Mouse (Mus musculus): ENCODE data around the gene Klhdc8b.

Klhdc8b gene

DNA sequence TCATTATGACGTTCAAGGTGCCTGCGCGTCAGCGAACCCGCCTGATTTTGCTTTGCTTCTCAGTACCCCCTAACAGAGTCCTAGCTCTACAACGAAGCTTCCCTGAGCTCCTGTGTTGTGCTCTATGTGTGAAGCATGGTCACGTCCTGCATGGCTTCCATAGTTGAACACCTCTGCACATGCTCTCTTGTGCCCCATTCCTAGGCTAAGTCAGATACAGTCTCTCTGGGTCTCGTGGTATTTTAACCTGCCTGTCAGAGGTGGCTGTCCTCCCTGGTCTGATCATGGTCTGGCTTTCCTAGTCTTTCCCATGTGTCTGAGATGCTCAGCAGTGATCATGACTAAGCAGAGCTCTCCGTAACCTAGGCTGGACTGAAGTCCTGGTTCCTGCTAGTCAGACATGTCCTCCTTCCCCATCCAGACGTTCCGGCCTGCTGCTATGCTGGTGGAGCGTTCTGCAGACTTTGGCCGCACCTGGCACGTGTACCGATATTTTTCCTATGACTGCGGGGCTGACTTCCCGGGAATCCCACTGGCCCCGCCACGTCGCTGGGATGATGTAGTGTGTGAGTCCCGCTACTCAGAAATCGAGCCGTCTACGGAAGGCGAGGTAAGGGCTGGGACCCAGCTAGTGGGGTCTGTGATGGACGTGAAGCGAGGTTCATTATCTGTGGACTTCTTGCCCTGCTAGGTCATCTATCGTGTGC, 19.6 kb upstream of the Klhdc8b start:
- DNase-seq = no peak

DNA sequence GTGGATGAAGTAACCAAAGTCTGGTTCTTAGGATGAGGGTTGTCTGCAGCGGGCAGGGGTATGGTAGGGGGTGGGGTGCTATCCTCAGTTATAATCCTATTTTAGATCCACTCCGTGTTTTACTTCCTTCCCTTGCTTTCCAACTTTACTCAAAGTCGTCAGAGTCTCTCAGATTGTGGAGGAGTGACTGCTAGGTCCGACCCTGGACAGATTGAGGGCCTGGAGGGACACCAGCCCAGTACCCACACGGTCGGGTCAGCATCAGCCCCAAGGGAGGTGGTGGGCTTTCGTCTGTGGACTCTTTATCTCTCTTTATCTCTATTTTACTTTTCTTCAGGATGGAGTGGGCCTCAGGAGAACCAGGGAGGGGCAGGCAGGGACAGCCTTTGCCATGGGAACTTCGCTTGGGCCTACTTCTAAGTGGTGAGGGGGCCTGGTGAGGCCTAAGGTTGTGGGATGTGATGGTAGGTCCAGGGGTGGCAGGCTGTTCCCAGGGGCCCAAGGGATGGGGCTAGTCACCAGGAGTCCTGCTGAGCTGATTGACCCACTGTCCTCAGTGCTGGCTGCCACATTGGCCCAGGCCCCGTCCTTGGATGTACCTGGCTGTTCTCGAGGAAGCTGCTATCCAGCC, 18.5 kb upstream of the Klhdc8b start, which contains the start of gene Lamb2:
TSS of gene Lamb2 (plus strand) at position 16 of the 631 bp plus-strand sequence.
- peak; percentile 73 for DNase-seq

DNA sequence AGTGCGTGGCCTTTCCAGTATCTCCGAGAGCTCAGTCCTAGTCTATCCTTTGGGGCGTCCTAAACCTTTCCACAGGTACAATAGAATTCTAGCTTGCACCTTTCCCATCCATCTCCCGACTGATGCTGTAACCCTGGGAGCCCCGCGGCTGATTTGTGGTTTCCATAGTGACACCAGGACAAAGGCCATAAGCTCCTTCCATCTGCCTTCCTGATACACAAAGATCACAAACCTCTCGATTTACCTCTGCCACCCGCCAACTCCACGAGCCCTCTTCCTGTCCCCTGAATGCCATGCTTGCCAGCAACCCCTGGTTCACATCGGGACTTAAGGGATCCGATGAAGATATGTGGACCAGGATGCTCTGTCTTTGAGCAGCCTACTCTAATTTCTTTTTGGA, 17.9 kb upstream of the Klhdc8b start:
- no peak for DNase-seq

DNA sequence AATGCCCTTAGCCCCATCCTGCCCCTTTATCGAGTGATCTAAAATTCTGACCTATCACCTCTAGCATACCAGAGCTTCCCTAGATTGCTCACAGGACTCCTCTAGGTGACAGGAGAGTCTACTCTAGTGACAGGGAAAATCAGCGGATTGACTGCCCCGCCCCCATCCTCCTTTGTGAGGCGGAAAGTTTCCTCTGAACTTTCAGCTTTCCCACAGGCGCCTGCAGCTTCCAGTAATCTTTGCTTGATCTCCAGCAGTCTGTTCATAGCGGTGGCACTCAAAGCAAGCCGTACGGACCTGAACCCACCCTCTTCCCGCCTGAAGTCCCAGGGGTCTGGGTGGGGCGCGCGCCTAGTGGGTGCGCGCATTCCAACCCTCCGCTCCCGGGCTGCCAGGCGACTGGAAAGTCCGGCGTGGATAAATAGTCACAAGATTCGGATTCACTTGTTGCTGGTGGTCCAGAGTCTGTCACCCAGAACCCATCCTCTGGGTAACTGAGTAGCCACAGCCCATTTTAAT, 17.3 kb upstream of the Klhdc8b start:
- peak; percentile 88 for DNase-seq

DNA sequence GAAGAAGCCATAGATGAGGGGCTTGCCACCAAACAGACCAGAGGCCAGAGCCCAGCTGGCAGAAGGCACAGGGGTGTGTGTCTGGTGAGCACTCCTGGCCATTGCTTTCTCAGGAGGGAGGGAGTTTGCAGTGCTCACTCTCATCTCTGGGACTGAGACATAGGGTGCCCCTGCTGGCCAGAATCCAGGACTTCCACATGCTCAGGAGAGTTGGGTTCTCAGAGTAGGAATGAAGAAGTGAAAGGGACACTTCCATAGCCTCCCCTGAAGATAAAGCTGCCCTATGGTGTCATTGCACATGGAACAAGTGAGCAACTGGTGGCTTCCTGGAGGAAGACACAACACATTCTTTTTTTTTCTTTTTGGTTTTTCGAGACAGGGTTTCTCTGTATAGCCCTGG, 13.1 kb upstream of the Klhdc8b start:
- no peak for DNase-seq

DNA sequence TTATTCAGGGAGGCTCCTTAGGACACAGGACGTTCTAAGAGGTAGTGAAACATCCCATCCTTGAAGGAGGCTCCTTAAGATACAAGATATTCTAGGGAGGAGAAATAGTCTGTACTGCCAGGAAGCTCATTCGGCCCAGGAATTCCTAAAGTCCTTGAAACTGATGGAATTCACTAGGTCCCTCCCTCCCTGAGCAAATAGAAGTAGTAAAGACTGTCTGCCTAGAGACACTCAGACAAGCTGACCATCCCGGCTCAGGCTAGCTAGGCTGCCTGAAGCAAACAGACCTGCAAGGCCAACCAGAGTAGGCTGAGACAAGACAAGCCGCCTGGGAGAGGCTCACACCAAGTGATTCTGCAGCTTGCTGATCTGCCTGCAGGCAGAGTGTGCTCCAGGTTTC, 8.5 kb upstream of the Klhdc8b start:
- DNase-seq = no peak

DNA sequence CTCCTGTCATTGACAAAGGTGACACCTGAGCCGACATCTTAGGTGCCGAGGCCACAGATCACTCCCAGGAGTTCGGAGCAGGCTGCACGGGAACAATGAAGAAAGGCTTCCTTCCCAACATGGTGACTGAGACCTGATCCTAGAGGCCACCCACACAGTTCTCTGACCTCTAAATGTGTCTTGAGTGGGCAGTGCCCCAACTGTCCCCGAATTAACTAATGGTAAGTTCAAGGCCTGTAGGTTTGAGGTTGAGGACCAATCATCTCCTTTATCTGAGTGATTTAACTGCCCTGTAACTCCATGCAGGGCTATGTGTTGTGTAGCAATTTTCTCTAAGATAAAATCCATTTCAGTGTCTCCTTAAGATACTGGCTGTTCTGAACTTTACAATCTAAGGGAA, 8.0 kb upstream of the Klhdc8b start:
- no peak for DNase-seq

DNA sequence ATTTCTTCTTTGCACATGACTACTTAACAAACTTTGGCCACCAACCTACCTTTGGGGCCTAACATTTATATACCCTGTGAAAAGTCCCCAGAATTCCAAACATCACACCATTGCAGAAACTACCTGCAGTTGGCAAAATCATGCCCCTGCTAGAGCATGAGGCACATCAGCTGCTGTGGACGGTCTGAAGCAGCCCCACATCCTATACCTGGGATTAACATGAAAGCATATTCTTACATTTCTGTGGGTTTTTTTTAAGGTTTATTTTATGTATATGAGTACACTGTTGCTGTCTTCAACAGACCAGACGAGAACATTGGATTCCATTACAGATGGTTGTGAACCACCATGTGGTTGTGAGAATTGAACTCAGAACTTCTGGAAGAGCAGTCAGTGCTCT, 4.8 kb upstream of the Klhdc8b start:
- DNase-seq = no peak

DNA sequence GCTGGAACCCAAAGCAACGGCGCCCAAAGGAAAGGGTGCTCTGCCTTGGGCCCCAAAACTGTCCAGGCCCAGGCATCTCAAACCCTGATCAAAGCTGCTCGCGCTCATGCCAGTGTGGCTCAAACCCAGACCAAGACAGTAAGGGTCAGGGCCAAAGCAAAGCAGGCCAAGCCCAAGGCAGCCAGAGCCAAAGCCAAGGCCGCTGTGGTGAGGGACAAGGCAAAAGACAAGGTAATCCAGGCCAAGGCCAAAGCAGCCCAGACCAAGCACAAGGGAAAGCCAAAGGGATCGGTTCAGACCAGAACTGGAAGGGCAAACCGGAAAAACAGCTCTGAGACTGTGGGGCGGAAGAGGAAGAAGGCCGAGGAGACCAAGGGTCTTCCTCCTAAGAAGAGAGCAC, 2.3 kb upstream of the Klhdc8b start:
- DNase-seq = no peak

DNA sequence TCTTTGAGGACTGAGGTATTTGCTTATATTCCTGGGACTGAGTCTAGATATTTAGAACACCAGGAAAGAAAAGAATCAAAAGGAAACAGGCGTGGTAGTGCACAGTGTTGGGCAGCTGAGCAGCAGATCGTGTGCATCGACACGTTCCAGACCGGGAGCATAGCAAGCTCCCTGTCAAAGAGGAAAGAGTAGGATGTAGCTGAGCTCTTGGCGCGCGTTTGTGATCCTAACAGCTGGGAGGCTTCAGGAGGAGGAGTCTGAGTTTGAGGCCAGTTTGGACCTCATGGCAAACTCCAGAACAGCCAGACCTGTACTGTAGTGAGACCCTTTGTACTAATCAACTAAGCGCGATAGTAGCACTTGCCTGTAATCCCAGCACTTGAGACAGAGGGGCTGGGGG, 811 bp upstream of the Klhdc8b start:
- DNase-seq = peak; percentile 56

DNA sequence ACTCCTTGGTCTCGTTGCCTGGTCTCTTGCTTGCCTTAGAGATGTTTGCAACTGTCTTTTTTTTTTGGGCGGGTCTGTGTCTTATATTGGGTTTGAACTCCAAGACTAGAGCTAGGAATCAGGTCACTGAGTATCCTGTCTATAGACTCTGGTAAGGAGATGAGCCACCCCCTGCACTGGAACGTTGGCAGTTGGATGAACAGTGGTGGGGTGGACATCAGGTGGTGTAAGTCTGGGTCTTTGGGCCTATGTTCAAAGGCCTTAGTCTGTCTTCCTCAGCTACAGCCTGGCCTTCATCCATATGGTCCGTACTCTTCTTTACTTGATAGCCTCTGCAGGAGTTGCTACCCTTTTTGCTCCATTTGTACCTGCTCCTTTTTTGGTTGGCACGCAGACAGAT, 294 bp upstream of the Klhdc8b start:
- DNase-seq = no peak

DNA sequence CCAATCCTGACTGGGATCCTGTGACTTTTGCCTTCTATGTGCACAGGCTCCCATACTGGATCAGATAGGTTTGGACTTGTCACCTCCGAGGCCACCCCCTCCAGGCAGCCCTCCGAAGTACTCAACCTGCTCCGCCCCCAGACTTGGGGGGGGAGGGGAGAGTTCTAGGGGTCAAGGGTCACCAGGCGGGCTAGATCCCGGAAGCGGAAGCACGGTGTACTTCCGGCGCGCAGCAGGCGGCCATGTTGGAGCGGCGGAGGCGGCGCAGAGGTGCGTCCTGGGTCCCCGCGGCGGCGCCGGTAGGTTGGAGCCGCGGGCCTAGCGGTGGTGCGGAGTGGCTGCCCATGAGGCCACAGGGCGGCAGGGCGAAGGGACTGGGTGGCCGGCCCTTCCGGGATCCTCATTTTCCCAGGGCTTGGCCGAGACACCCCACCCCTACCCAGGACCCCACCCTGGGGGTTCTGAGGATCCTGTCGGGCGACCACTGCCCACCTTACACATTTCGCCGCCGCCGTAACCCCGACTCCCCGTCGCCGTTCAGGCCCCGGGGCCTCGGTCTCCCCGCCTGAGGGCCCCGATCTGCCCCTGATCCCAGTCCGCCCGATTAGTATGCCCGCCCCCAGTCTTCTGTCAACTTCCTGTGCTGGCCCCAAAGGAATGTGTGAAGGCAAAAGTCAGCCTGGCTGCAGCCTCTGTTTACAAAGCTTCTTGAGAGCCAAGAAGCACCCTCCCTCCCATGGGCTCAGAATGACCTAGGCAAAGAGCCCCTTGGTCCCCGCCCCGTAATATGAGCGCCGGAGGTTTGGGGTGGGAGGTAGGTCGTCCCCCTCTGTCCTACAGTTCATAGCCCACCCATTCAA, 832 bp downstream of the Klhdc8b start, which contains the start of gene Ccdc71:
TSS of gene Ccdc71 (plus strand) at position 209 of the 860 bp plus-strand sequence.
- peak; percentile 90 for DNase-seq

DNA sequence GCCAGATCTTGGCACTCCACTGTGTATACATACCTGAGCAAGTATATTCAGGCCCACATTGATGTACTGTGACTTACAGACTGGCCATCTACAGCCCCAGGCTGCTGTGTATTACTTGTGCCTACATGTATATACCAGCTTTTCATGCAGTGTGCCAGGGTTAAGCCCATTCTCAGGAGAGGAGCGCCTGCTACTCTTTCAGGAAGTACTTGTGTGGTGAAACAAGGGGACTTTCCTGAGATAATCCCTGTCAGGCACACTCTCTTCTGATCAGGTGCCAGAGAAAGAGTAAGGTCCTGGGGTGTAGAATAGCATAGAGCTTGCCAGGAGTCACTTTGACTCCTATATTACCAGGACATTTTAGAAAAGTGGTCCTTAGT, 1.5 kb downstream of the Klhdc8b start:
- peak; percentile 26 for DNase-seq

DNA sequence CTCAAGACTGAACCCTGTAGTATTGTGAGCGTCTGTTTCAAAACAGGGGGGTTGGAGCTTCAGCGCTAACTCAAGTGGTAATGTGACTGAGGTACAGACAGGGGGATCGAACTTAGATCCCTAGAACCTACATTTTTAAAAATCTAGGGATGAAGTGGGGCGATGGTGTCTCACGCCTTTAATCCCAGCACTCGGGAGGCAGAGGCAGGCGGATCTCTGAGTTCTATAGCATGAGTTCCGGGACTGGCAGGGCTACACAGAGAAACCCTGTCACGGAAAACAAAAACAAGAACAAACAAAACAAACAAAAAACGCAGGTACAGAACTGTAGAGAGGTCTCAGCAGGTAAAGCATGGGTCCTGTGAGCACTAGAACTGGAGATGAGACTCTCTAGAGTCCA, 4.4 kb downstream of the Klhdc8b start:
- DNase-seq = no peak

DNA sequence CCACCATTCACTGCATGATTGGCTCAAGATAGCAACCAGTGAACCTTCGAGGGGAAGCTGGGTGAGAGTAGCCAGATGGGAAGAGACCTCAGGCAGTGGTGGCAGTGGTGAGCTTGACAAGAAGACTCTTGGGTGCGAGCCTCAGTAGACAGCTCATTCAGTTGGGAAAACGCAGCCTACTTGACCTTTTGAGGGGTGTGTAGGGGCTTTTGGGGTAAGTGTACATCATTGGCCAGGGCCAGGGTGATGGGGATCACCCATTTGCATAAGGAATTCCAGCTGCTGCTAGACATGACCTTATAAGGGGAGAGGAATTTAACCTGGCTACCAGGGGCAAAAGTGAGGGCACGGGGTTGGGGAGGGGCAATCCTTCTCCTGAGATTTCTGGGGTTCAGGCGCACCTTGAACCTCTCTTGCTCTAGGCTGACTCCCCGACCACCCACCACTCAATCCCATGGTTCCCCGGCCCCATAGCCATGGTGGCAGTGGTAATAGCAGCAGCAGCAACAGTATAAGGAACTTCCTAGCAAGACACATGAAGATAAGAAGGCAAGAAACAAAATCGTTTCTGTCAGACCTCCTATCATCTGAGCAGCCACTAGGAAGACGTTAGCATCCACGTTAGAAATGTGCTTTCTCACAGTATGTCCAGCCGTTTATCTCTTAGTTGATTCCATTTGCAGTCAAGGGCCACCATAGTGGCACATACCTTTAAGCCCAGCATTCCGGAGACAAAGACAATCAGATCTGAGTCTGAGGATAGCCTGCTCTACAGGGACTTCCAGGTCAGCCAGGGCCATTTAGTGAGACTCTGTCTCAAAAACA, 5.4 kb downstream of the Klhdc8b start:
- DNase-seq = no peak

DNA sequence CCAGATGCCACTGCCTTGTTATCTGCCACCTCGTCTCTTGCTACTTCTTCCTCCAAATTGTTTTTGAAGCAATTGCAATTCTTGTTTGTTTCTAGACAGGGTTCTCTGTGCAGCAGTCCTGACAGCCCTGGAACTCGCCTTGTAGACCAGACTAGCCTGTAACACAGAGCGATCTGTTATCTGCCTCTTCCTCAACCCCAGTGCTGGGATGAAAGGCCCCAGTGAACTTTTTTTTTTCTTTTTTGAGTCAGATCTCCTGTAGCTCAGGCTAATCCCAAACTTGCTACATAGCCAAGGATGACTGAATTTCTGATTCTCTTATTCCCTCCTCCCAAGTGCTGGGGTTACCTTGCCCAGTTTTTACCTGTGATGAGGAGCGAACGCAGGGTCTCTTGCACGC, 7.0 kb downstream of the Klhdc8b start:
- no peak for DNase-seq

DNA sequence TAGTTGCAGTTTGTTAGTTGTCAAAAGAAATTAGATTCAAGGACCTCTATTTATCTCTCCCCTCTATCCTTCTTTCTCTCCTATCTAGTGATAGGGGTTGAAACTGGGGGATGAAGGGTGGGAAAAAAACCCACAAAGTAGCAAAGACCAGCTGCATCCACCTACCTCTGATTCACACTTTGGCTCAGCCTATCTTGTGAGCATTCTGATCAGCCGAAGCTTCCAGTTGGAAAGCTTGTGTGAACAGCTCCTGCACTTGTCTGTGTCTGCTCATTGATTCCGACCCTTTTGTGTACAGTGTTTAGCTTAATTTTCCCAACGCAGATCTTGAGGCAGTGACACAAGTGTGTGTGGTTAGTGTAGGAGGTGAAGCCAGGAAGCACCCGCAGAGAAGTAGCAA, 7.9 kb downstream of the Klhdc8b start:
- no peak for DNase-seq

DNA sequence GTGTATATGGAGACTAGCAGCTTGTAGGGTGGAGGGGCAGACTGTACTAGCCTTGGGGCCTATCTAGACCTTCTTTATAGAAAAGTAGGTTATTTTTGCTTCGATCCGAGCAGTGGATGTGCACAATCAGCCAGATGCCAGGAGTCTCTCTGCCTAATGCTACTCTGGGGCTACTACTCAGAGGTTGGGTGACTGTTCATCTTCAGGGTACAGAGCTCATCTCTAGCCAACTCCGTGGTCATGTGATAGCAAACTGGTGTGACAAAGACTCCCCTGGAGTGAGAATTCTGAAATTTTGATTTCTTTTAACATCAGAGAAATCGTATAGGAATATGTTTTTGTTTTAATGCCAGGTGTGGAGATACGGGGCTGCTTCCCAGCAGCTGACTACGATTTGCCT, 8.5 kb downstream of the Klhdc8b start:
- no peak for DNase-seq

DNA sequence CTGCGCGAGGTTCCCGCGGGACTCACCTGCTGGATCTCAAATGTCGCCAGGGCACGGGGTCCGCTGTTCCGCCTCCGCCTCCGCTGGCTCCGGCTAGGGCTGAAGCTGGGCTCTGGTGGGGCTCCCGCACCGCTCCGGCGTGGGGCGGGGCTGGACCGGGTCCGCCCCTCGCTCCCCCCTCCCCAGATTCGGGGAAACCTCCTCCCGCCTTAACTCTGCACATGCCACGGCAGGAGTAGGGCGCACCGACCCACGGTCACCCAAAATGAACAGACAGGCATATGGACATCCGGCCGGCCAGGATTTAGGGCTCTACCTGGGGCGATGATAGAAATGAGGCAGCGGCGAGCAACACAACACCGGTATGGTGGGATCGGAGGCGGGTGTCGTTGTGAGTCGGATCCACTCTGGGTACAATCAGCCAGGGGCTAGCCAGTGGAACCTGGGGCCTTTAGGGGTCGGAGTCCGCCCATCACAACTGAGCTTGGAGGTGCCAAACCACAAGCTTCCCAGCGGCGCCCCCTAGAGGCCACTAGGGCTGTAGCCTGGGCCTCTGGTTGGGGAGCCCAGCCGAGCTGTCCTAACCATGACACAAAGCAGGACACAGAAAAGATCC, 9.0 kb downstream of the Klhdc8b start:
- DNase-seq = peak; percentile 90

DNA sequence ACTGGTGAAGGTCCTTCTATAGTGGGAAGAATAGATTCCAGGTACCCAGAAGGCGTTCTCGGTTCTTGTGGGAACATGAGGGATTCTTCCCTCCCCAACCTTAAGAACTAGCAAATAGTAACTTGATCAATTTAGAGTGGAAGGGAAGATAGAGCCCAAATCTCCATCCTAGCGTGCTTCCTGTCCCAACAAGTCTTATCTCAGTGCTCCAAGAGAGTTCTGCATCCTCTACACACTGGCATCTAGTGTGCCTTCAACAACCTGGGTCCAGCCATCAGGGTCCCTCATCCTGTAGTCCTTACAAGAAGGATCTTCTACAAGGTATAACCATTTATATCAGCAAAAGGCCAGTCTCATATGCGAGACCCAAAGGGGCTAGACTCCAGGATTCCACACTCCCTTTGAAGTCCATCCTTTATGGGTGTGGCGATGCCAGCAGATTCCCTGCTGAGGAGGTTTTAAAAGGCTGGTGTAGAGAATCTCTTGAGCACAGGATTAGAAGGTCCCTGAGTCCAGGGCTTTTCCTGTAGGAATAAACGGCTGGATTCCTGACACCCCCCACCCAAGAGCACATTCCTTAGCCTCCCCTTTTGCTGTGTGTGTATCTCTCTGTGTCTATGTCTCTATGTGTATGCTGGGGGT, 9.7 kb downstream of the Klhdc8b start:
- DNase-seq = no peak

DNA sequence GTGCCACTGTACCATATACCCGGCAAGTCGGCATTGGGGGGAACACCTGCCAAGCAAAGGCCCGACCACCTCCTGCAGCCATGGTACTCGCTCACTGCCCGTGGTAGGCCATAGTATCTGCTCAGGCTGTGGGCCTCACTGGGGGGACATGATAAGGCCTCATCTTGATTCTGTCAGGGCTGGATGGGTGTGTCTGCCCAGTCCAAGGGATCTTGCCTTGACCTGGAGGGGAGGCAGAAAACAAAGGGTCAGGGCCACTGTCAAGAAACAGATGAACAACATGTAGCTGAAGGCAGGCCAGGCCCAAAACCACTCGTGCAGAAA, 10.2 kb downstream of the Klhdc8b start:
- DNase-seq = no peak
